Mouse (Mus musculus) spleen, adult 2 months (tissue): ENCODE data around the gene H2afj.

ENCODE experiments used
- CTCF ChIP-seq: fragments of 200-500 bp; IDR thresholded peaks from 2 replicates; pipeline ENCODE4 v1.5.1; 2011; ENCODE audit warnings: mild to moderate bottlenecking, inconsistent platforms; ENCODE audit not compliant: insufficient read depth, insufficient read length, insufficient replicate concordance; ENCODE audit errors: extremely low read depth
- POLR2A ChIP-seq: fragments of 200-500 bp; IDR thresholded peaks from 2 replicates; pipeline ENCODE4 v1.6.1; 2011; ENCODE audit warnings: low read depth, low read length, inconsistent platforms

DNA sequence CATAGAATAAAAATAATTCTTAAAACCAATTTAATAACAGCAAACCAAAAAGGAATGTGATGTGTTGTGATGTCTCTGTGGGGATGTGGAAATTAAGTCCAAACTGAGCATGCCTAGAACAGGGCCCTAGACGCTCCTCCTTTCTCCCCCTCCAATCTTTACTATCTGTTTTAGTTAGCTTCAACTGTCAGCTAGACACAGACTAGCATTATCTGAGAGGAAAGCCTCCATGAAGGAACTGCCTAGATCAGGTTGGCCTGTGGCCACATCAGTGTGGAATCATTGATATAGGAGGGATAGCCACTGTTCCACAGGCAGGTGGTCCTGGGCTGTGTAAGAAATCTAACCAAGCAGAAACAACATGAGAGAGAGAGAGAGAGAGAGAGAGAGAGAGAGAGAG lies 12.9 kb upstream of the H2afj start:
- no peak for TF ChIP-seq CTCF
- TF ChIP-seq POLR2A, result no peak
